Comparison of ENCODE assay signal across 17 mouse cellular contexts in genomic region chr6:116397621-116398020, GRCm38 (mm10). TPM values are rescaled to one million over a fixed set of nuclear protein-coding genes. Genes with fewer than 3 reads are reported as not detected.
DNase-seq lines count a peak whose midpoint lies in the region; ATAC-seq lines count a peak whose summit lies in the region.
"Had no signal": no experiment of that assay in that cellular context is flagged by ENCODE, and none has a peak within 500 bp of the region (broad histone marks: within the 10 kb centered on the region; RNA-seq: fewer than 3 reads in every experiment).

No protein-coding gene starts in this region.

- no peaks in the 10 kb centered on the region for H3K9me3 ChIP-seq in embryonic facial prominence, embryonic 11.5 days (replicated peaks; ENCODE audit: control insufficient read depth, low read length)
- H3K9me3 ChIP-seq in hindbrain, embryonic 12.5 days (replicated peaks): no peaks in the 10 kb centered on the region
- no peaks in the 10 kb centered on the region for H3K9me3 ChIP-seq in midbrain, embryonic 15.5 days
- H3K9me3 ChIP-seq: embryonic facial prominence, embryonic 12.5 days; heart, embryonic 12.5 days had no signal

- peak; percentile 48; the same call in 1 of the 2 replicates for ATAC-seq in embryonic facial prominence, embryonic 11.5 days (replicated peaks; ENCODE audit: insufficient number of reproducible peaks, low FRiP score, low TSS enrichment, low read depth)
- peak; percentile 89 for ATAC-seq in hindbrain, embryonic 12.5 days (ENCODE audit: low FRiP score)
- ATAC-seq in midbrain, embryonic 15.5 days (replicated peaks): 0 out of 2 replicates have a peak, but pooled peaks have one; percentile 37
- ATAC-seq: Patski had no signal

- intact Hi-C loops in left cerebral cortex, postnatal 14 days (cut with DNase I): no loop called here

- WGBS in embryonic facial prominence, embryonic 11.5 days: 49% methylated on average over 6 of the region's 6 CpGs
- 23% methylated on average over 6 of the region's 6 CpGs for WGBS in hindbrain, embryonic 12.5 days
- WGBS in midbrain, embryonic 15.5 days: 15% methylated on average over 6 of the region's 6 CpGs

- DNase-seq in ZHBTc4 (ENCODE audit: low read depth, low spot score): peak; percentile 41
- DNase-seq in embryonic facial prominence, embryonic 11.5 days (ENCODE audit: low spot score): peak; percentile 9
- no peak for DNase-seq in left cerebral cortex, postnatal 14 days (ENCODE audit: low spot score in 2 of 2)
- DNase-seq in adrenal gland, postnatal 14 days: no peak
- DNase-seq in right cerebral cortex, adult 18-20 months: no peak
- DNase-seq in right cerebral cortex, postnatal 25 days: no peak
- DNase-seq: adrenal gland, postnatal 36 days; cerebellum, adult 11-12 months; kidney, postnatal 36 days; thymus, adult 2 months had no signal

- no peak overlapping the region for H3K27ac ChIP-seq in embryonic facial prominence, embryonic 11.5 days (replicated peaks; ENCODE audit: low read depth, low read length)
- peak overlapping the region; percentile 77 for H3K27ac ChIP-seq in hindbrain, embryonic 12.5 days
- H3K27ac ChIP-seq in midbrain, embryonic 15.5 days: peak overlapping the region; percentile 39
- H3K27ac ChIP-seq: embryonic facial prominence, embryonic 12.5 days; liver, embryonic 14.5 days; macrophage had no signal

- no peaks in the 10 kb centered on the region for H3K4me1 ChIP-seq in embryonic facial prominence, embryonic 11.5 days (ENCODE audit: control insufficient read depth, insufficient read depth, low read length)
- H3K4me1 ChIP-seq in hindbrain, embryonic 12.5 days: peaks cover 20% of the 10 kb centered on the region
- H3K4me1 ChIP-seq in midbrain, embryonic 15.5 days: peaks cover 7% of the 10 kb centered on the region
- H3K4me1 ChIP-seq: embryonic facial prominence, embryonic 12.5 days had no signal

- no peak overlapping the region for H3K4me3 ChIP-seq in embryonic facial prominence, embryonic 11.5 days (ENCODE audit: low read depth, low read length)
- no peak overlapping the region for H3K4me3 ChIP-seq in hindbrain, embryonic 12.5 days
- H3K4me3 ChIP-seq in midbrain, embryonic 15.5 days: no peak overlapping the region
- H3K4me3 ChIP-seq: embryonic facial prominence, embryonic 12.5 days; heart, embryonic 12.5 days had no signal

- no peak overlapping the region for H3K4me2 ChIP-seq in embryonic facial prominence, embryonic 11.5 days (ENCODE audit: low read depth, low read length)
- H3K4me2 ChIP-seq in hindbrain, embryonic 12.5 days (replicated peaks): no peak overlapping the region
- H3K4me2 ChIP-seq in midbrain, embryonic 15.5 days: no peak overlapping the region
- H3K4me2 ChIP-seq: embryonic facial prominence, embryonic 12.5 days; heart, embryonic 12.5 days had no signal

- no peak overlapping the region for H3K9ac ChIP-seq in embryonic facial prominence, embryonic 11.5 days (replicated peaks; ENCODE audit: low read length)
- H3K9ac ChIP-seq in hindbrain, embryonic 12.5 days: no peak overlapping the region
- H3K9ac ChIP-seq in midbrain, embryonic 15.5 days: no peak overlapping the region
- H3K9ac ChIP-seq: embryonic facial prominence, embryonic 12.5 days; heart, embryonic 12.5 days; liver, embryonic 14.5 days had no signal

- no peaks in the 10 kb centered on the region for H3K36me3 ChIP-seq in embryonic facial prominence, embryonic 11.5 days (replicated peaks; ENCODE audit: control insufficient read depth, insufficient read depth, low read depth, low read length)
- H3K36me3 ChIP-seq in hindbrain, embryonic 12.5 days: peaks cover 17% of the 10 kb centered on the region; the same call in 1 of the 2 replicates
- H3K36me3 ChIP-seq in midbrain, embryonic 15.5 days (replicated peaks): no peaks in the 10 kb centered on the region; the same call in 1 of the 2 replicates
- H3K36me3 ChIP-seq: embryonic facial prominence, embryonic 12.5 days had no signal

- no peaks in the 10 kb centered on the region for H3K27me3 ChIP-seq in embryonic facial prominence, embryonic 11.5 days (ENCODE audit: control insufficient read depth, insufficient read depth, low read length)
- no peaks in the 10 kb centered on the region for H3K27me3 ChIP-seq in hindbrain, embryonic 12.5 days
- no peaks in the 10 kb centered on the region for H3K27me3 ChIP-seq in midbrain, embryonic 15.5 days (replicated peaks)
- H3K27me3 ChIP-seq: embryonic facial prominence, embryonic 12.5 days; heart, embryonic 12.5 days; Patski had no signal

RNA-seq across cellular contexts. Expression of gene March8, which starts 59.8 kb away (rescaled TPM):
- 22.0 and 22.2 TPM in 2 replicates for polyA plus RNA-seq in embryonic facial prominence, embryonic 11.5 days (2014; fragmentation: Nextera tagmentation; extraction: Ambion mirVana)
- polyA plus RNA-seq in hindbrain, embryonic 12.5 days (2016; fragmentation: Nextera tagmentation; extraction: Ambion mirVana): 65.0 and 68.5 TPM in 2 replicates
- 74.7 and 82.0 TPM in 2 replicates for polyA plus RNA-seq in midbrain, embryonic 15.5 days (2015; fragmentation: Nextera tagmentation; extraction: Ambion mirVana)
- 10 to 100 TPM; 52.8 to 54.3 TPM for total RNA-seq in left cerebral cortex, postnatal 14 days (2021)
- total RNA-seq in adrenal gland, postnatal 14 days (2021): 53.9 and 58.5 TPM in 2 replicates

Comparison
In these comparisons a context has a peak if more than half of its experiments do, and no peak if none do; other contexts are left out.
1. DNase-seq: peak in ZHBTc4 (single experiment) and embryonic facial prominence, embryonic 11.5 days (single experiment); none in left cerebral cortex, postnatal 14 days (0 of 2), adrenal gland, postnatal 14 days (single experiment), right cerebral cortex, adult 18-20 months (single experiment) and right cerebral cortex, postnatal 25 days (single experiment).
2. ATAC-seq: peak in every context shown above with its lines; median percentile 89 in hindbrain, embryonic 12.5 days; 48 in embryonic facial prominence, embryonic 11.5 days; 37 in midbrain, embryonic 15.5 days.